Mouse (Mus musculus): ENCODE data around the gene Ccdc155. TPM values are rescaled to one million over a fixed set of nuclear protein-coding genes. Genes with fewer than 3 reads are reported as not detected.

Gene Ccdc155
- 1.2 and 2.7 TPM in 2 replicates for polyA plus RNA-seq (2015; fragmentation: Nextera tagmentation; extraction: Ambion mirVana)

- Histone ChIP-seq H3K9ac (no peak within 1 kb of the TSS), H3K4me3 (peak within 1 kb of the TSS; percentile 47), H3K27ac (peak within 1 kb of the TSS; percentile 43; the same call in 1 of the 2 replicates), H3K4me2 (peak within 1 kb of the TSS; percentile 59), H3K27me3 (peaks cover 3% of the 10 kb centered on the region; the same call in 1 of the 2 replicates), H3K4me1 (peaks cover 5% of the 10 kb centered on the region; the same call in 1 of the 2 replicates), H3K36me3 (no peaks in the 10 kb centered on the region), H3K9me3 (no peaks in the 10 kb centered on the region)
- WGBS, result 8% methylated on average over 44 of the region's 44 CpGs
- ATAC-seq (ENCODE audit: insufficient number of reproducible peaks, low FRiP score, low TSS enrichment, low read depth), result peak; percentile 91
Observed at GRCm38 (mm10) chr7:45204380-45205143, at the start of gene Ccdc155. Ccdc155 (minus strand) TSS chr7:45204892.

- no peak for ATAC-seq (ENCODE audit: insufficient number of reproducible peaks, low FRiP score, low TSS enrichment, low read depth)
- Histone ChIP-seq H3K9me3 (no peaks in the 10 kb centered on the region), H3K27me3 (no peaks in the 10 kb centered on the region), H3K4me1 (no peaks in the 10 kb centered on the region), H3K4me2 (no peak overlapping the region), H3K27ac (no peak overlapping the region), H3K36me3 (no peaks in the 10 kb centered on the region), H3K4me3 (no peak overlapping the region), H3K9ac (no peak overlapping the region)
- WGBS, result 84% methylated on average over 8 of the region's 8 CpGs
Observed at GRCm38 (mm10) chr7:45253806-45254205, 49.1 kb upstream of the Ccdc155 start.

DNA sequence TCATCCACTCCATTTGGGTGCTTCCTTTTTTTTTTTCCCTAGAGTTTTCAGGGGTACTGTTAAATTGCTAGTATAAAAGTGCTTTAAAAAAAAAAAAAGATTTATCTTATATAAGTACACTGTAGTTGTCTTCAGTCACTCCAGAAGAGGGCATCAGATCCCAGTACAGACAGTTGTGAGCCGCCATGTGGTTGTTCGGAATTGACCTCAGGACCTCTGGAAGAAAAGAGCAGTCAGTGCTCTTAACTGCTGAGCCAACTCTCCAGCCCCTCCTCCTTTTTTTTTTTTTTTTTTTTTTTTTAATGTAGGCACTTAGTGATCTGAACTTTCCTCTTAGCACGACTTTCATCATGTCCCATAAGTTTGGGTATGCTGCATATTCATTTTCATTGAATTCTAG, 43.0 kb upstream of the Ccdc155 start:
- Histone ChIP-seq H3K4me2 (no peak overlapping the region), H3K4me3 (no peak overlapping the region)
- no peak for ATAC-seq (ENCODE audit: insufficient number of reproducible peaks, low FRiP score, low TSS enrichment, low read depth)

DNA sequence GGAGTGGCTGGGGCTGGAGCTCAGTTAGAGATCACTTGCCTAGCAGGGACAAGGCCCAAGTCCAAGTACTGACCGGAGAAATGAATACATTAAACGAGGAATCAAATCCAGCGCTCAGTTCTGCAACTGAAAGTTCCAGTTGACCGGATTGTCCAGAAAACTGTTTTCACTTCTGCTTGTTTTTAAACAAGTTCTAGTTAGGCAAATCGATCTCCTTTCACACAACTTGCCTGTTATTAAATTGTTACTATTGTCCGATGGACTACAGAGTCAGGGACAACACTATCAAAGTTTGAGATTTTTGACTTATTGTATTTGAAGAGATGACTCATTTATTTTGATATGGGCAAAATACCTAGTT, 36.7 kb upstream of the Ccdc155 start:
- H3K4me2 ChIP-seq, result no peak overlapping the region
- no peak overlapping the region for H3K27ac ChIP-seq
- H3K27me3 ChIP-seq, result peaks cover 12% of the 10 kb centered on the region; the same call in 1 of the 2 replicates
- H3K36me3 ChIP-seq, result no peaks in the 10 kb centered on the region
- no peak for ATAC-seq (ENCODE audit: insufficient number of reproducible peaks, low FRiP score, low TSS enrichment, low read depth)
- peaks cover 9% of the 10 kb centered on the region for H3K4me1 ChIP-seq
- 82% methylated on average over 6 of the region's 6 CpGs for WGBS
- no peak overlapping the region for H3K4me3 ChIP-seq
- H3K9ac ChIP-seq, result no peak overlapping the region
- H3K9me3 ChIP-seq, result no peaks in the 10 kb centered on the region

More for the DNA sequence above, 43.0 kb upstream of the Ccdc155 start:
- Histone ChIP-seq H3K4me1 (no peaks in the 10 kb centered on the region), H3K27me3 (no peaks in the 10 kb centered on the region), H3K36me3 (no peaks in the 10 kb centered on the region), H3K9me3 (no peaks in the 10 kb centered on the region), H3K27ac (no peak overlapping the region), H3K9ac (no peak overlapping the region)
- 28% methylated on average over 3 of the region's 3 CpGs for WGBS

GRCm38 (mm10) chr7:45240633-45241388, 36.1 kb upstream of the Ccdc155 start, which contains the start of gene Slc6a16:
Slc6a16 (plus strand) TSS chr7:45241085.
- H3K4me1 ChIP-seq, result peaks cover 12% of the 10 kb centered on the region
- H3K27me3 ChIP-seq, result peaks cover 12% of the 10 kb centered on the region; the same call in 1 of the 2 replicates
- H3K27ac ChIP-seq, result no peak within 1 kb of the TSS
- 16% methylated on average over 53 of the region's 53 CpGs for WGBS
- peak within 1 kb of the TSS; percentile 50 for H3K4me2 ChIP-seq
- H3K36me3 ChIP-seq, result no peaks in the 10 kb centered on the region
- H3K9me3 ChIP-seq, result no peaks in the 10 kb centered on the region
- H3K4me3 ChIP-seq, result peak within 1 kb of the TSS; percentile 28
- no peak for ATAC-seq (ENCODE audit: insufficient number of reproducible peaks, low FRiP score, low TSS enrichment, low read depth)
- 0 out of 2 replicates have a peak within 1 kb of the TSS, but pooled peaks have one; percentile 23 for H3K9ac ChIP-seq

- H3K36me3 ChIP-seq, result no peaks in the 10 kb centered on the region
- no peak overlapping the region for H3K4me2 ChIP-seq
- peaks cover 12% of the 10 kb centered on the region; the same call in 1 of the 2 replicates for H3K27me3 ChIP-seq
- no peak overlapping the region for H3K9ac ChIP-seq
- H3K27ac ChIP-seq, result no peak overlapping the region
- no peaks in the 10 kb centered on the region for H3K9me3 ChIP-seq
- ATAC-seq (ENCODE audit: insufficient number of reproducible peaks, low FRiP score, low TSS enrichment, low read depth), result no peak
- peaks cover 19% of the 10 kb centered on the region for H3K4me1 ChIP-seq
- H3K4me3 ChIP-seq, result no peak overlapping the region
- 85% methylated on average over 7 of the region's 7 CpGs for WGBS
Observed at GRCm38 (mm10) chr7:45240109-45240508, 35.4 kb upstream of the Ccdc155 start.

GRCm38 (mm10) chr7:45238723-45239496, 34.2 kb upstream of the Ccdc155 start, which contains the start of gene Cd37:
Cd37 (minus strand) TSS chr7:45239115.
- Histone ChIP-seq H3K27me3 (peaks cover 12% of the 10 kb centered on the region; the same call in 1 of the 2 replicates), H3K4me3 (no peak within 1 kb of the TSS), H3K4me1 (peaks cover 31% of the 10 kb centered on the region), H3K4me2 (no peak within 1 kb of the TSS), H3K9ac (no peak within 1 kb of the TSS), H3K36me3 (peaks cover 3% of the 10 kb centered on the region; the same call in 1 of the 2 replicates), H3K27ac (no peak within 1 kb of the TSS), H3K9me3 (no peaks in the 10 kb centered on the region)
- WGBS, result 43% methylated on average over 20 of the region's 20 CpGs
- no peak for ATAC-seq (ENCODE audit: insufficient number of reproducible peaks, low FRiP score, low TSS enrichment, low read depth)

DNA sequence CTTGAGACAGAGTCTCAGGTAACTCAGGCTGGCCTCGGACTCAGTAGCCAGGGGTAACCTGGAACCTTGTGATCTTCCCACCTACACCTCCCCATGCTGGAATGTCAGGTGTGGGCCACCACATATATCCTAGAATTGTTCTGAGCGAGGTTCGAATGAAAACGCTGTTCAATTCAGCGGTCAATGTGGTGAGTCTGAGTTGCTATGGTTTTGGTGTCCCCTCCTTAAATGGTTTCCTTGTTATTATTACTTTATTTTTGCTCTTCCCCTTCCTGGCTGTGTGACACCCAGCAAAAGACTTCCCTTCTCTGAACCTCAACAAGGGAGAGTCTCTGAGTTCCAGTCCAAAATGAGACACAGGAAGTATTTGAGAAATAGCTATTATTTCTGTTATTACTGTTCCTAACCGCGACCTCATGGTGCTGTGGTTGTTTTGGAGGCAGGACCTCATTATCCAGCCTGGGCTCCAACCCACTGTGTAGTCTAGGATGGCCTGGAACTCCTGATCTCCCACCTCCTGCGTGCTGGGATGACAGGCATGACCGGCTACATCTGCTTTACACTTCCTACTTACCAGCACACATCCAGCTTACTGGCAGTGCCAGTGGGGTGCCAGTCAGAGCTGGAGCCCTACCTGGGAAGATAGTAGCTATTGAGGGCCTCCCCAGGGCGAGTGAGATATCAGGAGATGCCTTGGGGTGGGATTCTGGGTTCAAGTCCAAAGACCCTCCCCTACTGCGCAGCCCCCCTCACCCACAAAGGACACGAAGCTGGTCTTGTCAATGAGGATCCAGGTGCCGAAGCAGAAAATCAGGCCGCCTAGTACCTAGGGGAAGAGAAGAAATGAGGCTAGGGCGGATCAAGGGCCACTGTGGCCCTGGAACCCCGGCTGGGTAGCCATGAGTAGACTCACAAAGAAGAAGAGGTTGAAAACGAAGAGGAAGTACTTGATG, 33.3 kb upstream of the Ccdc155 start:
- Histone ChIP-seq H3K36me3 (peaks cover 9% of the 10 kb centered on the region), H3K27ac (no peak overlapping the region), H3K9me3 (no peaks in the 10 kb centered on the region), H3K4me2 (no peak overlapping the region), H3K4me1 (peaks cover 37% of the 10 kb centered on the region), H3K27me3 (peaks cover 12% of the 10 kb centered on the region; the same call in 1 of the 2 replicates), H3K9ac (no peak overlapping the region), H3K4me3 (no peak overlapping the region)
- no peak for ATAC-seq (ENCODE audit: insufficient number of reproducible peaks, low FRiP score, low TSS enrichment, low read depth)
- WGBS, result 77% methylated on average over 17 of the region's 17 CpGs

DNA sequence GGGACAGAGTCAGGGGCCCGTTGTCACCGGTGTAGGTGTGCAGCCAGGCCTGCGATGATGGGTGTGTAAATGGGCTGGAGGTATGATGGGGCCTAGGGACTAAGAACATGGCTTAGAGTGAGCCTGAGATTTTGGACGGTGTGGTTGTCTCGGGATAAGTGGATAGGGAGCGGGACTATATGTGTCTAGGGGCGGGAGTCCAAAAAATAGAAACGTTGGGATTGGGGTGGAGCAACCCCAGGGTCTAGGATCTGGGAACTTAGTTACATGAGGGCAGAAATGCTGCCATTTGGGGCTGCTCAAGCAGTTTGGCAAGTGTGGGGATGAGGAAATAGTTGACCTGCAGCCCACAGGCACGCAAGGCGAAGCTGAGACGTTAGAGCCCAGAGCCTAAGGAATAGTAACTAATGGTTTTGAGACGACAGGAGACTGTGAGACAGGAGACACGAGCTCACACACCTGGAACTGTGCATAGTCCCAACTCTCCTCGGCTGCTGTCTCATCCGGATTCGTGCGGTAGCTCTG, 31.0 kb upstream of the Ccdc155 start:
- Histone ChIP-seq H3K4me3 (peak overlapping the region; percentile 30), H3K36me3 (peaks cover 32% of the 10 kb centered on the region), H3K27me3 (peaks cover 11% of the 10 kb centered on the region; the same call in 1 of the 2 replicates), H3K27ac (peak overlapping the region; percentile 44; the same call in 1 of the 2 replicates), H3K4me1 (peaks cover 35% of the 10 kb centered on the region), H3K4me2 (peak overlapping the region; percentile 50), H3K9ac (0 out of 2 replicates have a peak overlapping the region, but pooled peaks have one; percentile 31), H3K9me3 (no peaks in the 10 kb centered on the region)
- ATAC-seq (ENCODE audit: insufficient number of reproducible peaks, low FRiP score, low TSS enrichment, low read depth), result 0 out of 2 replicates have a peak, but pooled peaks have one; percentile 5
- whole genome bisulfite sequencing, result 28% methylated on average over 17 of the region's 17 CpGs

GRCm38 (mm10) chr7:45234922-45235571, 30.4 kb upstream of the Ccdc155 start:
- Histone ChIP-seq H3K4me2 (peak overlapping the region; percentile 50), H3K27me3 (0 out of 2 replicates have a peak, but pooled peaks cover 8% of the 10 kb centered on the region), H3K9ac (0 out of 2 replicates have a peak overlapping the region, but pooled peaks have one; percentile 31), H3K27ac (peak overlapping the region; percentile 44; the same call in 1 of the 2 replicates), H3K4me3 (peak overlapping the region; percentile 30), H3K36me3 (peaks cover 32% of the 10 kb centered on the region), H3K4me1 (peaks cover 32% of the 10 kb centered on the region), H3K9me3 (no peaks in the 10 kb centered on the region)
- 6% methylated on average over 21 of the region's 21 CpGs for WGBS
- ATAC-seq (ENCODE audit: insufficient number of reproducible peaks, low FRiP score, low TSS enrichment, low read depth), result peak; percentile 81

All from limb, embryonic 15.5 days (tissue).